ENCODE assay signal across 8 mouse cellular contexts in the genomic region with DNA sequence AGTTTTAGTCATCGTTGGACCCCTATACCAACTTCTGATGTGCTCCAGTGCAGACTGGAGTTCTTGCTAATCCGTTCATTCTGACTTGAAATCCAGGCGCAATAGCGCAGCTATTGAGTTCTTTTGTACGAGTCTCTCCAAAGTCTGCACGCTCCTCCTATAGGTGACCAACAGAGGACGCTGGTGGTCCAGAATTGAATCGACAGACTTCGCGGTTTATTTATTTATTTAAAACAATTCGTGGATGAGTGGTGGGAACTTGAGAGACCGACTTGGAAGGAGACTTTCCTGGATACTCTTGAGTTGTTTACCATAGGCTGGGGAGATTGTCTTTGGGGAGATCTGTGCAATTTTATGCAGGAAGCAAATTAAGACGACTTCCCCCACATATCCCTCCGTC. TPM values are rescaled to one million over a fixed set of nuclear protein-coding genes. Genes with fewer than 3 reads are reported as not detected.
DNase-seq lines count a peak whose midpoint lies in the region; ATAC-seq lines count a peak whose summit lies in the region.

No protein-coding gene starts in this region.

- no peak for ATAC-seq in hindbrain, embryonic 16.5 days
- ATAC-seq in midbrain, embryonic 15.5 days (replicated peaks), result no peak
- ATAC-seq in inflammation-experienced regulatory T-cells, adult 6 months, result no peak

- H3K4me2 ChIP-seq in hindbrain, embryonic 16.5 days (ENCODE audit: low read length), result peak overlapping the region; percentile 80
- peak overlapping the region; percentile 86 for H3K4me2 ChIP-seq in midbrain, embryonic 15.5 days

- no peak overlapping the region for H3K9ac ChIP-seq in hindbrain, embryonic 16.5 days (ENCODE audit: low read depth, low read length)
- H3K9ac ChIP-seq in midbrain, embryonic 15.5 days, result 0 out of 2 replicates have a peak overlapping the region, but pooled peaks have one; percentile 78

- peak; percentile 79 for DNase-seq in ES-CJ7 (ENCODE audit: low read depth, low spot score)
- peak; percentile 84 for DNase-seq in brain, adult 2 months (ENCODE audit: low read depth, low spot score)
- DNase-seq in frontal cortex, postnatal 14 days (ENCODE audit: low spot score in 2 of 2), result peak; percentile 50 to 65
- DNase-seq in left cerebral cortex, postnatal 14 days (ENCODE audit: low spot score in 2 of 2), result peak; percentile 79 to 82
- DNase-seq in thymus, postnatal 4 days, result no peak

- H3K27me3 ChIP-seq in hindbrain, embryonic 16.5 days (replicated peaks; ENCODE audit: control insufficient read depth, insufficient read depth, low read length), result no peaks in the 10 kb centered on the region
- peaks cover 17% of the 10 kb centered on the region for H3K27me3 ChIP-seq in midbrain, embryonic 15.5 days (replicated peaks)

- no peak overlapping the region for H3K27ac ChIP-seq in hindbrain, embryonic 16.5 days (ENCODE audit: low read depth, low read length)
- no peak overlapping the region for H3K27ac ChIP-seq in midbrain, embryonic 15.5 days

- peaks cover 23% of the 10 kb centered on the region for H3K4me1 ChIP-seq in hindbrain, embryonic 16.5 days (ENCODE audit: control insufficient read depth, insufficient read depth, low read depth, low read length)
- H3K4me1 ChIP-seq in midbrain, embryonic 15.5 days, result peaks cover 27% of the 10 kb centered on the region

- WGBS in hindbrain, embryonic 16.5 days, result 8% methylated on average over 14 of the region's 14 CpGs
- WGBS in midbrain, embryonic 15.5 days, result 7% methylated on average over 14 of the region's 14 CpGs

- intact Hi-C loops in left cerebral cortex, postnatal 14 days (cut with DNase I), result loop anchor here (1.0 to 10.0 kb wide), 4 partner anchors 123 to 1089 kb away; no protein-coding TSS in a partner anchor

- H3K9me3 ChIP-seq in hindbrain, embryonic 16.5 days (ENCODE audit: control insufficient read depth, low read length), result no peaks in the 10 kb centered on the region
- H3K9me3 ChIP-seq in midbrain, embryonic 15.5 days, result no peaks in the 10 kb centered on the region

- no peaks in the 10 kb centered on the region for H3K36me3 ChIP-seq in hindbrain, embryonic 16.5 days (ENCODE audit: control insufficient read depth, insufficient read depth, low read length)
- H3K36me3 ChIP-seq in midbrain, embryonic 15.5 days (replicated peaks), result no peaks in the 10 kb centered on the region

- H3K4me3 ChIP-seq in hindbrain, embryonic 16.5 days (ENCODE audit: low read length), result peak overlapping the region; percentile 67
- H3K4me3 ChIP-seq in midbrain, embryonic 15.5 days, result peak overlapping the region; percentile 69

RNA-seq across cellular contexts. Expression of gene Igfbp3, which starts 1.0 kb away (rescaled TPM):
- polyA plus RNA-seq in hindbrain, embryonic 16.5 days (2015; fragmentation: Nextera tagmentation; extraction: Ambion mirVana), result 24.2 and 25.1 TPM in 2 replicates
- 10 to 100 TPM; 16.0 to 23.2 TPM for total RNA-seq in left cerebral cortex, postnatal 14 days (2021)
- polyA plus RNA-seq in midbrain, embryonic 15.5 days (2015; fragmentation: Nextera tagmentation; extraction: Ambion mirVana), result 13.9 and 14.8 TPM in 2 replicates
- not detected for polyA plus RNA-seq in inflammation-experienced regulatory T-cells, adult 6 months (2017; shearing (Covaris generic))

RNA-seq across cellular contexts. Expression of gene Igfbp1, which starts 17.2 kb away (rescaled TPM):
- polyA plus RNA-seq in hindbrain, embryonic 16.5 days (2015; fragmentation: Nextera tagmentation; extraction: Ambion mirVana), result 0.10 and 0.20 TPM in 2 replicates
- under 1 TPM in 1 of 2 experiments, not detected in 1; 0.31 TPM for total RNA-seq in left cerebral cortex, postnatal 14 days (2021)
- polyA plus RNA-seq in midbrain, embryonic 15.5 days (2015; fragmentation: Nextera tagmentation; extraction: Ambion mirVana), result 0.37 TPM in 1 of 2 replicates, not detected in the other
- not detected for polyA plus RNA-seq in inflammation-experienced regulatory T-cells, adult 6 months (2017; shearing (Covaris generic))

RNA-seq across cellular contexts. Expression of gene Gm11985, which starts 26.4 kb away (rescaled TPM):
- polyA plus RNA-seq in hindbrain, embryonic 16.5 days (2015; fragmentation: Nextera tagmentation; extraction: Ambion mirVana), result not detected in 2 replicates
- total RNA-seq in left cerebral cortex, postnatal 14 days (2021), result not detected
- not detected in 2 replicates for polyA plus RNA-seq in midbrain, embryonic 15.5 days (2015; fragmentation: Nextera tagmentation; extraction: Ambion mirVana)
- not detected for polyA plus RNA-seq in inflammation-experienced regulatory T-cells, adult 6 months (2017; shearing (Covaris generic))

Comparison
In these comparisons a context has a peak if more than half of its experiments do, and no peak if none do; other contexts are left out.
1. RNA of gene Igfbp3, which starts 1.0 kb away (polyA plus RNA-seq): 24.2 to 25.1 TPM in hindbrain, embryonic 16.5 days and 13.9 to 14.8 TPM in midbrain, embryonic 15.5 days; not detected in inflammation-experienced regulatory T-cells, adult 6 months; every median in the first group is over 10 times any median in the second.